Mouse (Mus musculus) natural killer cell, adult 2 months (primary cell): ENCODE results near the gene Nrxn3.

ENCODE experiments used
- DNase-seq, 2 experiments: peaks; one replicate each; pipeline ENCODE4 v3.0.0; 2022; ENCODE audit warnings: low spot score in 2 of 2

Nrxn3 gene

GRCm38 (mm10) chr12:88812173-88812572 lies 89.5 kb downstream of the Nrxn3 start:
- no peak for DNase-seq

GRCm38 (mm10) chr12:88816865-88817264 lies 94.2 kb downstream of the Nrxn3 start:
- no peak for DNase-seq

GRCm38 (mm10) chr12:88818622-88819334 lies 96.1 kb downstream of the Nrxn3 start:
- DNase-seq, result no peak

- no peak for DNase-seq
Measured at GRCm38 (mm10) chr12:88819335-88819709, 96.6 kb downstream of the Nrxn3 start.

- no peak for DNase-seq
Measured at GRCm38 (mm10) chr12:88820131-88820530, 97.5 kb downstream of the Nrxn3 start.

- no peak for DNase-seq
Measured at GRCm38 (mm10) chr12:88830851-88831250, 108.2 kb downstream of the Nrxn3 start.

GRCm38 (mm10) chr12:88835821-88836220 lies 113.1 kb downstream of the Nrxn3 start:
- DNase-seq, result no peak

GRCm38 (mm10) chr12:88839724-88840123 lies 117.0 kb downstream of the Nrxn3 start:
- no peak for DNase-seq

- DNase-seq, result no peak
Measured at GRCm38 (mm10) chr12:88841350-88841749, 118.7 kb downstream of the Nrxn3 start.

- DNase-seq, result no peak
Measured at GRCm38 (mm10) chr12:88850400-88851179, 127.9 kb downstream of the Nrxn3 start.

GRCm38 (mm10) chr12:88854039-88854438 lies 131.4 kb downstream of the Nrxn3 start:
- DNase-seq, result no peak

GRCm38 (mm10) chr12:88857701-88858100 lies 135.0 kb downstream of the Nrxn3 start:
- DNase-seq, result no peak

- DNase-seq, result no peak
Measured at GRCm38 (mm10) chr12:88859456-88860345, 137.0 kb downstream of the Nrxn3 start.

- DNase-seq, result no peak
Measured at GRCm38 (mm10) chr12:88860397-88860796, 137.7 kb downstream of the Nrxn3 start.

- no peak for DNase-seq
Measured at GRCm38 (mm10) chr12:88863069-88863468, 140.4 kb downstream of the Nrxn3 start.

GRCm38 (mm10) chr12:88868288-88868687 lies 145.6 kb downstream of the Nrxn3 start:
- DNase-seq, result no peak

GRCm38 (mm10) chr12:88897331-88897730 lies 174.7 kb downstream of the Nrxn3 start:
- no peak for DNase-seq

GRCm38 (mm10) chr12:88900014-88900727 lies 177.5 kb downstream of the Nrxn3 start:
- DNase-seq, result no peak

- DNase-seq, result no peak
Measured at GRCm38 (mm10) chr12:88900728-88901080, 178.0 kb downstream of the Nrxn3 start.

- DNase-seq, result no peak
Measured at GRCm38 (mm10) chr12:88910761-88911160, 188.1 kb downstream of the Nrxn3 start.

GRCm38 (mm10) chr12:88916752-88917151 lies 194.1 kb downstream of the Nrxn3 start:
- DNase-seq, result no peak

GRCm38 (mm10) chr12:88924896-88925295 lies 202.2 kb downstream of the Nrxn3 start:
- DNase-seq, result no peak
